Mouse (Mus musculus): ENCODE results near the gene Gucd1.

DNA sequence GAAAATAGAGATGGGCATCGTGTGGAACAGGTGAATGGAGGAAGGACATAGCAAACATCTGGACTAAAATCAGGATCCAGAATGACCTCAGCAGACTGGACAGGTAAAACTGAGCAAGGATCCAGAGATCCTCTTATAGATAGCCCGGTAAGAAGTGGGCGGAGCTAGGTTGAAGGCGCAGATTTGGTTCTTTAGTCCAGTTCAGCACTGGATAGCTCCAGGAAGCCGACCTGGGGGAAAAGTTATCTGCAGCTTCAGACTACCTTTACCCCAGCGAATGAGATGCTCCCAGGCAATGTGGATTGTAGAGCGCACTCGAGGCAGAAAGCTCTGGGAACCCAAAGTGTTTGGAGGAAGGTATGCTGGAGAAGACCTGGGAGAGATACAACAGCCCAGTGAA, 175.8 kb downstream of the Gucd1 start:
- TF ChIP-seq POLR2A (IDR thresholded peaks at IDR 0.05; ENCODE audit: low read depth, low read length) (no peak), CTCF (IDR thresholded peaks at IDR 0.05; ENCODE audit: extremely low read depth, insufficient read depth, insufficient read length, insufficient replicate concordance) (no peak)
